Mouse (Mus musculus) G1E (cell line): ENCODE measurements at regions not wholly inside any gene's neighbourhood (a gene's known extent, or its start where the extent isn't known, plus 50 kb on each side); places are given as distances from the start of the nearest gene placed in this dataset.
"Not testable (repeated sequence)": the region's sequence is repeated elsewhere in the genome, so short reads cannot be mapped to it uniquely, and the experiment has no call there.

ENCODE experiments used
- ATAC-seq: 2 replicates; pipeline ENCODE4 v1.8.0; 2016; ENCODE audit warnings: mild to moderate bottlenecking; ENCODE audit not compliant: insufficient number of reproducible peaks, poor library complexity, low FRiP score, severe bottlenecking; ENCODE audit errors: extremely low read depth
- DNase-seq: peaks from one replicate; pipeline ENCODE4 v3.0.0; 2012; ENCODE audit warnings: low spot score
- H3K27me3 ChIP-seq: 2 replicates; pipeline ENCODE4 v1.6.1; 2012; ENCODE audit warnings: mild to moderate bottlenecking, low read length, inconsistent platforms; ENCODE audit not compliant: insufficient read depth
- H3K36me3 ChIP-seq: replicated peaks from 2 replicates; pipeline ENCODE3; 2012; ENCODE audit warnings: mild to moderate bottlenecking, inconsistent platforms
- H3K4me1 ChIP-seq: 2 replicates; pipeline ENCODE4 v1.6.1; 2012; ENCODE audit warnings: low read depth, low read length, inconsistent platforms, mixed read lengths; ENCODE audit not compliant: insufficient read depth
- H3K4me3 ChIP-seq: 2 replicates; pipeline ENCODE4 v1.5.1; 2012; ENCODE audit warnings: low read depth, mild to moderate bottlenecking, inconsistent platforms, low read length, moderate library complexity, mixed read lengths
- H3K9me3 ChIP-seq: replicated peaks from 2 replicates; pipeline ENCODE4 v1.6.1; 2012; ENCODE audit warnings: inconsistent platforms
- CTCF ChIP-seq: IDR thresholded peaks from 2 replicates; pipeline ENCODE4 v1.5.1; 2012; ENCODE audit warnings: low read depth, low read length, inconsistent platforms, mixed read lengths
- GATA1 ChIP-seq: IDR thresholded peaks from 2 replicates; pipeline ENCODE4 v1.6.1; 2012; ENCODE audit warnings: borderline replicate concordance, low read length, inconsistent platforms, mixed read lengths
- GATA2 ChIP-seq: IDR thresholded peaks from 2 replicates; pipeline ENCODE4 v1.6.1; 2012; ENCODE audit warnings: low read depth, low read length, inconsistent platforms, borderline replicate concordance
- POLR2AphosphoS5 ChIP-seq: IDR thresholded peaks from 2 replicates; pipeline ENCODE4 v1.6.1; 2012; ENCODE audit warnings: low read depth, low read length, inconsistent platforms; ENCODE audit not compliant: insufficient replicate concordance
- TAL1 ChIP-seq: conservative IDR thresholded peaks from 2 replicates; pipeline ENCODE4 v1.6.1; 2012; ENCODE audit warnings: low read depth, low read length, inconsistent platforms, mixed read lengths

DNA sequence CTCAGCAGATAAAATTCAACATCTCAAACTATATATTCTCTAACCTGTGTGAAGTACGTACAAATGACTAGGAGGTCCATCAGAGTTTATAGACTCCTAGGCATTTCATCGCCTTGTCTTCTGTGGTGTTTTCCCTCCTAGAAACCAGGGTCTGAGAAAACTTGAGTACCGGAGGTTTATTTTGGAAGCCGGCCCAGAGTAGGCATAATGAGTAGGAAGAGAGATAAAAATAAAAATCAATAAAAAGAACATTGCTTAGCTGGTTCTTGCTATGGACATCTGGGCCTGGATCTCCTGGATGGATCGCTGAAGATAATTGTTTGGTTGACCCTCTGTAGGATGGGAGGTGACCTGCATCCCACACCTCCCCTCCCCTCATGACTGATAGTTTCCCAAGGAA, 81.5 kb upstream of the Mocs1 start:
- TF ChIP-seq POLR2AphosphoS5 (no peak), CTCF (no peak), TAL1 (no peak), GATA2 (no peak), GATA1 (no peak)
- Histone ChIP-seq H3K36me3 (no peaks in the 10 kb centered on the region), H3K4me1 (no peaks in the 10 kb centered on the region), H3K27me3 (no peaks in the 10 kb centered on the region), H3K9me3 (peaks cover 31% of the 10 kb centered on the region), H3K4me3 (no peak overlapping the region)
- DNase-seq (no peak), ATAC-seq (no peak)

DNA sequence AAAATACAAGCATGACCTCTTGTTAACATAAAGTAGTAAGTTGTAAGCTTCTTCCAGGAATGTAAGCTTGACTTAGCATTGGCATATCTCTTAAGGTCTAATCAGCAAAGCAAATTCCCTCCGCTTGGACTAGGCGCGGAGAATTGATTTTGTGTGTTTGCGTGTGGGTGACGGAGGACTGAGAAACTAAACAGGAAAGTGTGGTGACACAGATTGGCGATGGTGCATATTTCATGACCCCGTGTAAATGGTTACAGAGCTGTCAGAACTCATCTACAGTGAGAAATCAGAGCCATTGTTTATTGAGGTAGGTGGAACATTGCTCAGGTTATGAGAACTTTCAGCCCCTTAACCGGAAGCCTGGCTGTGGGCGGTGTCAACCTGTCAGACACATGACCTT, 78.8 kb upstream of the Mocs1 start:
- TF ChIP-seq POLR2AphosphoS5 (no peak), CTCF (no peak), GATA1 (no peak), GATA2 (no peak), TAL1 (no peak)
- Histone ChIP-seq H3K9me3 (peaks cover 27% of the 10 kb centered on the region), H3K27me3 (no peaks in the 10 kb centered on the region), H3K36me3 (no peaks in the 10 kb centered on the region), H3K4me1 (no peaks in the 10 kb centered on the region), H3K4me3 (no peak overlapping the region)
- DNase-seq (no peak), ATAC-seq (no peak)

DNA sequence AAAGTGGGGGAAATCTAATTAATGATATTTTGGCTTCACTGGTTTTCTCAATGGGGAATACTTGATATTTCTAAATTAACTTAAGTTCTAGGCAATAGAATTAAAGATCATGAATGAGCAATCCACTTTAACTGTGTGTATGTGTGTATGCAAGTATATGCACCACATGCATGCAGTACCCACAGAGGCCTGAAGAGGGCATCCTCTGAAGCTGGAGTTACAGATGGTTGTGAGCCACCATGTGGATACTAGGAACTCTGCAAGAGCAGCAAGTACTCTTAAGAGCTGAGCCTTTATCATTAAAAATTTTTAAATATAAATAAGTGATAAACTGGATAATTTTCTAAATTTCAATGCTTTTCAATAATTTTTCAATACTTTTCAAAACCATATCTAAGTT, 69.0 kb upstream of the Mocs1 start:
- no peaks in the 10 kb centered on the region for H3K27me3 ChIP-seq
- no peak overlapping the region for H3K4me3 ChIP-seq
- DNase-seq, result no peak
- H3K9me3 ChIP-seq, result peaks cover 22% of the 10 kb centered on the region
- no peaks in the 10 kb centered on the region for H3K36me3 ChIP-seq
- ATAC-seq, result no peak
- H3K4me1 ChIP-seq, result no peaks in the 10 kb centered on the region
- TF ChIP-seq POLR2AphosphoS5 (no peak), GATA2 (no peak), GATA1 (no peak), CTCF (no peak), TAL1 (no peak)

DNA sequence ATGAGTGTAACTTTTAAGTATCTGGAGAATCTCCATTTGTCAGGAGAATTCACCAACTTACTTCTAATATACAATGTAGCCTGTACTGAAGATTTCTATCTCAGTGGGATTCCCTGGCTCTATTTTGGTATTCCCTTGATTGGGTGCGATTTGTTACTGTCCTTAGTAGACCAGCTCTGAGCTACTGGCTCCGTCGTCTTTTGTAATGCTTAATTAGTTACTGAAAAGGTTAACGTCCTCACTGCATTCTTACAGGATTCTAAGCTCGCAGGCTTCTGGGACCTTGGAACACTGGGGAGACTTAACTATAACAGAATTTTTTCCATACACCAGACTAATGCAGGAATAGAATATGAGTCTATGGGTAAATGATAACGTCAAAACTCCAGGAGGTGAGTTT, 67.9 kb upstream of the Mocs1 start:
- peaks cover 22% of the 10 kb centered on the region for H3K9me3 ChIP-seq
- not testable (repeated sequence) for ATAC-seq, H3K4me3 ChIP-seq, H3K27me3 ChIP-seq, H3K36me3 ChIP-seq, H3K4me1 ChIP-seq, DNase-seq

DNA sequence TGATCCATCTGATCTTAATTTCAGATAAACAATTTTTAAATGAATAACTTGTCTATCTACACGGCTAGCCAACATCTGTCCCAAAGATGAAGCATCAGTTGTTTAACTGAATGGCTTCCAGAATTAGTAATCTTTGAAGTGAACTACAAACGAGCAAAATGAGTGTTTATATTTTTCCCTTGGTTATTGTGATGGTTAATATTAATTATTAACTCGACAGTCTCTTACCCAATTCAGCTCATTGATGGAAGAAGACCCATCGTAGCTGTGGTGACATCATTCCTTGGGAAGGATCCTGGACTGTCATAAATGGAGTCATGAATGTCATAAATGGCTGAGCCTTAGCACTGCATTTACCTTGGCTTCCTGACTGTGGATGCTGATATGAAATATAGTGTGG, 60.4 kb upstream of the Mocs1 start:
- ATAC-seq (no peak), DNase-seq (no peak)
- no peaks in the 10 kb centered on the region for H3K27me3 ChIP-seq
- no peak overlapping the region for H3K4me3 ChIP-seq
- H3K36me3 ChIP-seq, result no peaks in the 10 kb centered on the region
- no peaks in the 10 kb centered on the region for H3K4me1 ChIP-seq
- H3K9me3 ChIP-seq, result peaks cover 10% of the 10 kb centered on the region
- TF ChIP-seq CTCF, result no peak
- TF ChIP-seq GATA1, result no peak
- TF ChIP-seq TAL1, result no peak
- no peak for TF ChIP-seq POLR2AphosphoS5
- TF ChIP-seq GATA2, result no peak

DNA sequence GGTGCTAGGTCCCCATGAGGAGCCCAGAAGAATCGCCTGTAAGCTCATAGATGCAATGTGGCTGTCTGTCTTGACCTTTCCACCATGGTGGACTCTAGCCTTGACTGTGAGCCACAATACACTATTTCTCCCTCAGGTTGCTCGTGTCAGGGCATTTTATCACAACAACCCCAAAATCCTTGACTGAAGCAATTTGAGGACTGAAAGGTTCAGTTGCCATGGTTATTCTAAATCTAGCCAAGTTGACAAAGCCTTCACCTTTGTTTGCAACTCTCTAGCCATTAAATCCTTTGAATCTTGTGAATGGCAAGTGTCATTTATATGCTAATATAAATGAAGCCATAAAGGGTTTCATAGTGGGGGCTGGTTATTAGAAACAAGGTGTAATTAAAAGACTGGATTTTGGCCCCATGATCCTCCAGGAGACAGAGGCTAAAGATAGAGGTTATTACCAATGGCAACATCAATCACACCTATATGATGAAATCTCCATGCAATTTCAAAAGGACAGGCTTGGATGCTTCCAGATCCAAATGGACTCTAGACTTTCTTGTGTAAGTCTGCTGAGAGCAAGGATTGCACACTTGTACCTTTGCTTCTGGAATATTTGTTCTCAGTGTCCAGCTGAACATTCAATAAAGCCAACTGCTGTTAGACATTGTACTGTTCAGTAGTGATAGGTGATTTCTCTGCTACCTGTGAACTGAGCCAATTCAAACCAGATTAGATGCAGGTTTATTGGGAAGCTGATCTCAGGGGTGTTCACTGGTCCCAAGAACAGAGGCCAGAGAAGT, 59.5 kb upstream of the Mocs1 start:
- Histone ChIP-seq H3K36me3 (no peaks in the 10 kb centered on the region), H3K9me3 (peaks cover 17% of the 10 kb centered on the region), H3K4me1 (no peaks in the 10 kb centered on the region), H3K27me3 (no peaks in the 10 kb centered on the region), H3K4me3 (no peak overlapping the region)
- no peak for DNase-seq
- TF ChIP-seq GATA2, result no peak
- TF ChIP-seq POLR2AphosphoS5, result no peak
- no peak for TF ChIP-seq CTCF
- TF ChIP-seq TAL1, result no peak
- no peak for TF ChIP-seq GATA1
- ATAC-seq, result no peak

DNA sequence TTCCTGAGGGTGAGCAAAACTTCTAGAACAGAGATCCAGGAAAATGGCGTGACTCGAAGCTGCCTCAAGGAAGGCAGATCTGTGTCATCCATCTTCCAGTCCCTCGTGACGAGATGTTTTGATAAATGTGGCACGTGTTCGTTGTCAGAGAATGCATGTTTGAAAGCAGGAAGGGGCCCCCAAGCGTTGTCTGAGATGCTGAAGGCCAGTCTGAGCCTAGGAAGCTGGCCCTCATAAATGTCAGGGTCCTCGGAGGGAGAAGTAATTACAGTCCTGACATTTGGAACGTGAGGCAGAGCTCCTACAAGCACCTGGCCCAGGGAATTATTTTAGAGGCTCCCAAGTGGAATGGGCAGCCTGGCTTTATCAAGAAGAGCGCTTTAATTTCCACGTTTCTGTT, 50.5 kb upstream of the Mocs1 start:
- no peak for ATAC-seq
- H3K4me3 ChIP-seq, result no peak overlapping the region
- TF ChIP-seq TAL1 (no peak), GATA2 (no peak), POLR2AphosphoS5 (no peak), GATA1 (no peak), CTCF (no peak)
- H3K36me3 ChIP-seq, result no peaks in the 10 kb centered on the region
- peaks cover 51% of the 10 kb centered on the region for H3K9me3 ChIP-seq
- no peak for DNase-seq
- no peaks in the 10 kb centered on the region for H3K27me3 ChIP-seq
- no peaks in the 10 kb centered on the region for H3K4me1 ChIP-seq
